Mouse (Mus musculus): ENCODE results near the gene Ankrd55.

DNA sequence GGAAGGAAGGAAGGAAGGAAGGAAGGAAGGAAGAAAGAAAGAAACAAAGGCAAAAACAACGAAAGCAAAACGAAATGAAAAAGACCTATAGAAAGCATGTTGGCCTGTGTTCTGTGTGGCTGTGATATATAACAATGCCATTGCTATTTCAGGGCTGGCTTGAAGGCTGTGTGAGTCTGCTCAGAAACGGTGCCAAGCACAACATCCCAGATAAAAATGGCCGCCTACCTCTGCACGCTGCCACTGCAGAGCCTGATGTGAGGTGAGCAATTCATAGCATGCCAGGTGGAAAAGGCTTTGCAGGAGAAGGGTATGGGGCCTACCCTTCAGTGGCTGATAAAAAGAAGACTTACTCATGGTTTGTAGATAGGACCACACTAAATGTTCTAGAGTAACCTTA lies 38.7 kb downstream of the Ankrd55 start:
- TF ChIP-seq CTCF (conservative IDR thresholded peaks at IDR 0.05; ENCODE audit: low read length) = no peak
- TF ChIP-seq POU5F1 (IDR thresholded peaks at IDR 0.05; ENCODE audit: borderline replicate concordance, low read length) = no peak
- no peak for TF ChIP-seq NANOG (IDR thresholded peaks at IDR 0.05; ENCODE audit: borderline replicate concordance, low read length)

All from E14TG2a.4 (cell line).